Mouse (Mus musculus) forebrain, embryonic 12.5 days (tissue): ENCODE data around the gene Galntl6. TPM values are rescaled to one million over a fixed set of nuclear protein-coding genes. Genes with fewer than 3 reads are reported as not detected.

Experiments
- ATAC-seq: fragments of 200-750 bp; cut with Nextera tagmentation; 2 replicates; pipeline ENCODE4 v1.8.0; 2017; ENCODE audit warnings: moderate TSS enrichment; ENCODE audit not compliant: low FRiP score
- H3K27ac ChIP-seq: fragments of 300-500 bp; sonication (generic); 2 replicates; pipeline ENCODE4 v1.5.1; 2016; ENCODE audit warnings: mild to moderate bottlenecking
- H3K27me3 ChIP-seq: fragments of 300-500 bp; sonication (generic); 2 replicates; pipeline ENCODE4 v1.6.1; 2016; ENCODE audit warnings: mild to moderate bottlenecking
- H3K36me3 ChIP-seq: fragments of 300-500 bp; sonication (generic); replicated peaks from 2 replicates; pipeline ENCODE4 v1.6.1; 2016; ENCODE audit warnings: mild to moderate bottlenecking
- H3K4me1 ChIP-seq: fragments of 300-500 bp; sonication (generic); 2 replicates; pipeline ENCODE4 v1.6.1; 2016
- H3K4me2 ChIP-seq: fragments of 300-500 bp; sonication (generic); 2 replicates; pipeline ENCODE4 v1.6.1; 2016; ENCODE audit warnings: mild to moderate bottlenecking, moderate library complexity
- H3K4me3 ChIP-seq: fragments of 300-500 bp; sonication (generic); replicated peaks from 2 replicates; pipeline ENCODE4 v1.5.1; 2016; ENCODE audit warnings: mild to moderate bottlenecking
- H3K9ac ChIP-seq: fragments of 300-500 bp; sonication (generic); 2 replicates; pipeline ENCODE4 v1.6.1; 2016; ENCODE audit warnings: mild to moderate bottlenecking
- H3K9me3 ChIP-seq: fragments of 300-500 bp; sonication (generic); 2 replicates; pipeline ENCODE4 v1.6.1; 2016
- WGBS: fragments of 180-500 bp; shearing (Covaris S2); methylation state at CpG from one replicate; pipeline ENCODE4 v1.1.7; 2016; 5-methylcytosine and 5-hydroxymethylcytosine counted together
- polyA plus RNA-seq: library from polyadenylated mRNA; unstranded; fragments of >200 nt; fragmentation: Nextera tagmentation; extraction: Ambion mirVana; gene quantifications from 2 replicates; pipeline ENCODE4 v1.2.1, GENCODE M21; 2016

Gene Galntl6
- polyA plus RNA-seq, 1 experiment from 2014 or later = 2.5 TPM

GRCm38 (mm10) chr8:57801197-57801596 is 1111.2 kb downstream of the Galntl6 start:
- Histone ChIP-seq H3K4me1 (peaks cover 7% of the 10 kb centered on the region), H3K36me3 (no peaks in the 10 kb centered on the region), H3K9me3 (no peaks in the 10 kb centered on the region), H3K4me3 (no peak overlapping the region), H3K9ac (no peak overlapping the region), H3K27me3 (0 out of 2 replicates have a peak, but pooled peaks cover 4% of the 10 kb centered on the region), H3K27ac (no peak overlapping the region), H3K4me2 (no peak overlapping the region)
- no peak for ATAC-seq
- WGBS = 78% methylated on average over 4 of the region's 4 CpGs

GRCm38 (mm10) chr8:57800327-57800726 is 1112.1 kb downstream of the Galntl6 start:
- WGBS = 15% methylated on average over 4 of the region's 4 CpGs
- H3K4me2 ChIP-seq = peak overlapping the region; percentile 52
- peak overlapping the region; percentile 59; the same call in 1 of the 2 replicates for H3K27ac ChIP-seq
- no peak overlapping the region for H3K9ac ChIP-seq
- H3K9me3 ChIP-seq = no peaks in the 10 kb centered on the region
- peak overlapping the region; percentile 26; the same call in 1 of the 2 replicates for H3K4me3 ChIP-seq
- H3K36me3 ChIP-seq = no peaks in the 10 kb centered on the region
- ATAC-seq = peak; percentile 88
- H3K4me1 ChIP-seq = peaks cover 7% of the 10 kb centered on the region
- 0 out of 2 replicates have a peak, but pooled peaks cover 4% of the 10 kb centered on the region for H3K27me3 ChIP-seq

GRCm38 (mm10) chr8:57799797-57800204 is 1112.6 kb downstream of the Galntl6 start:
- peak overlapping the region; percentile 42 for H3K9ac ChIP-seq
- H3K27me3 ChIP-seq = 0 out of 2 replicates have a peak, but pooled peaks cover 4% of the 10 kb centered on the region
- no peaks in the 10 kb centered on the region for H3K9me3 ChIP-seq
- peak overlapping the region; percentile 26 for H3K4me3 ChIP-seq
- peak overlapping the region; percentile 52 for H3K4me2 ChIP-seq
- no peaks in the 10 kb centered on the region for H3K36me3 ChIP-seq
- 3% methylated on average over 12 of the region's 12 CpGs for WGBS
- H3K27ac ChIP-seq = peak overlapping the region; percentile 59
- peaks cover 7% of the 10 kb centered on the region for H3K4me1 ChIP-seq
- peak; percentile 79 for ATAC-seq

GRCm38 (mm10) chr8:57793455-57793854 is 1119.0 kb downstream of the Galntl6 start:
- Histone ChIP-seq H3K9ac (no peak overlapping the region), H3K27me3 (0 out of 2 replicates have a peak, but pooled peaks cover 9% of the 10 kb centered on the region), H3K4me1 (no peaks in the 10 kb centered on the region; the same call in 1 of the 2 replicates), H3K9me3 (no peaks in the 10 kb centered on the region), H3K4me2 (no peak overlapping the region), H3K4me3 (no peak overlapping the region), H3K36me3 (no peaks in the 10 kb centered on the region), H3K27ac (no peak overlapping the region)
- ATAC-seq = 0 out of 2 replicates have a peak, but pooled peaks have one; percentile 53
- 18% methylated on average over 4 of the region's 4 CpGs for WGBS

GRCm38 (mm10) chr8:57792246-57792645 is 1120.2 kb downstream of the Galntl6 start:
- ATAC-seq = no peak
- Histone ChIP-seq H3K9me3 (no peaks in the 10 kb centered on the region), H3K4me2 (no peak overlapping the region), H3K27me3 (0 out of 2 replicates have a peak, but pooled peaks cover 4% of the 10 kb centered on the region), H3K27ac (no peak overlapping the region), H3K9ac (no peak overlapping the region), H3K36me3 (no peaks in the 10 kb centered on the region), H3K4me3 (no peak overlapping the region), H3K4me1 (no peaks in the 10 kb centered on the region; the same call in 1 of the 2 replicates)
- 83% methylated on average over 7 of the region's 7 CpGs for WGBS

- Histone ChIP-seq H3K4me3 (no peak overlapping the region), H3K9me3 (no peaks in the 10 kb centered on the region), H3K9ac (no peak overlapping the region), H3K4me1 (no peaks in the 10 kb centered on the region; the same call in 1 of the 2 replicates), H3K27me3 (0 out of 2 replicates have a peak, but pooled peaks cover 4% of the 10 kb centered on the region), H3K4me2 (no peak overlapping the region), H3K36me3 (no peaks in the 10 kb centered on the region), H3K27ac (no peak overlapping the region)
- 38% methylated on average over 5 of the region's 5 CpGs for WGBS
- peak; percentile 21; the same call in 1 of the 2 replicates for ATAC-seq
Measured at GRCm38 (mm10) chr8:57791309-57791721, 1121.1 kb downstream of the Galntl6 start.

- Histone ChIP-seq H3K36me3 (no peaks in the 10 kb centered on the region), H3K4me2 (no peak overlapping the region), H3K4me3 (no peak overlapping the region), H3K9ac (no peak overlapping the region), H3K27me3 (no peaks in the 10 kb centered on the region), H3K9me3 (no peaks in the 10 kb centered on the region), H3K27ac (no peak overlapping the region), H3K4me1 (no peaks in the 10 kb centered on the region)
- no peak for ATAC-seq
- WGBS = 90% methylated on average over 7 of the region's 7 CpGs
Measured at GRCm38 (mm10) chr8:57779551-57779950, 1132.9 kb downstream of the Galntl6 start.

- no peak for ATAC-seq
- no peaks in the 10 kb centered on the region for H3K36me3 ChIP-seq
- no peak overlapping the region for H3K4me2 ChIP-seq
- H3K27ac ChIP-seq = no peak overlapping the region
- H3K4me1 ChIP-seq = no peaks in the 10 kb centered on the region
- no peaks in the 10 kb centered on the region for H3K9me3 ChIP-seq
- H3K4me3 ChIP-seq = no peak overlapping the region
- H3K9ac ChIP-seq = no peak overlapping the region
- 82% methylated on average over 7 of the region's 7 CpGs for WGBS
- H3K27me3 ChIP-seq = peaks cover 4% of the 10 kb centered on the region
Measured at GRCm38 (mm10) chr8:57777988-57778721, 1134.3 kb downstream of the Galntl6 start.

GRCm38 (mm10) chr8:57776723-57777122 is 1135.7 kb downstream of the Galntl6 start:
- Histone ChIP-seq H3K36me3 (no peaks in the 10 kb centered on the region), H3K4me1 (peaks cover 4% of the 10 kb centered on the region; the same call in 1 of the 2 replicates), H3K27ac (no peak overlapping the region), H3K27me3 (peaks cover 10% of the 10 kb centered on the region), H3K9ac (no peak overlapping the region), H3K4me3 (no peak overlapping the region), H3K4me2 (no peak overlapping the region), H3K9me3 (no peaks in the 10 kb centered on the region)
- no peak for ATAC-seq
- 62% methylated on average over 7 of the region's 7 CpGs for WGBS

GRCm38 (mm10) chr8:57772732-57773265 is 1139.6 kb downstream of the Galntl6 start:
- H3K4me3 ChIP-seq = no peak overlapping the region
- no peak overlapping the region for H3K27ac ChIP-seq
- H3K4me1 ChIP-seq = peaks cover 4% of the 10 kb centered on the region; the same call in 1 of the 2 replicates
- H3K36me3 ChIP-seq = no peaks in the 10 kb centered on the region
- H3K4me2 ChIP-seq = no peak overlapping the region
- H3K9ac ChIP-seq = no peak overlapping the region
- peaks cover 14% of the 10 kb centered on the region for H3K27me3 ChIP-seq
- no peak for ATAC-seq
- WGBS = 40% methylated on average over 12 of the region's 12 CpGs
- no peaks in the 10 kb centered on the region for H3K9me3 ChIP-seq

GRCm38 (mm10) chr8:57767541-57767940 is 1144.9 kb downstream of the Galntl6 start:
- Histone ChIP-seq H3K4me2 (no peak overlapping the region), H3K27me3 (peaks cover 8% of the 10 kb centered on the region), H3K4me1 (peaks cover 11% of the 10 kb centered on the region), H3K9me3 (no peaks in the 10 kb centered on the region), H3K4me3 (no peak overlapping the region), H3K36me3 (no peaks in the 10 kb centered on the region), H3K27ac (no peak overlapping the region), H3K9ac (no peak overlapping the region)
- WGBS = 19% methylated on average over 2 of the region's 2 CpGs
- ATAC-seq = no peak

- peaks cover 11% of the 10 kb centered on the region for H3K4me1 ChIP-seq
- no peaks in the 10 kb centered on the region for H3K36me3 ChIP-seq
- no peak overlapping the region for H3K9ac ChIP-seq
- peaks cover 7% of the 10 kb centered on the region; the same call in 1 of the 2 replicates for H3K27me3 ChIP-seq
- WGBS = 40% methylated on average over 10 of the region's 10 CpGs
- H3K4me3 ChIP-seq = no peak overlapping the region
- H3K9me3 ChIP-seq = no peaks in the 10 kb centered on the region
- no peak for ATAC-seq
- no peak overlapping the region for H3K27ac ChIP-seq
- H3K4me2 ChIP-seq = peak overlapping the region; percentile 31
Measured at GRCm38 (mm10) chr8:57766471-57767065, 1145.9 kb downstream of the Galntl6 start.
